Mouse (Mus musculus) heart, postnatal 0 days (tissue): ENCODE measurements around the gene Fndc8. TPM values are rescaled to one million over a fixed set of nuclear protein-coding genes. Genes with fewer than 3 reads are reported as not detected.

ENCODE experiments used
- ATAC-seq: fragments of 200-750 bp; cut with Nextera tagmentation; 2 replicates; pipeline ENCODE4 v1.8.0; 2017; ENCODE audit warnings: low read depth, moderate number of reproducible peaks, moderate library complexity; ENCODE audit not compliant: insufficient read depth
- DNase-seq: peaks from one replicate; pipeline ENCODE4 v3.0.0-alpha.2; 2016; ENCODE audit warnings: low spot score
- H3K27ac ChIP-seq: fragments of 300-500 bp; sonication (generic); 2 replicates; pipeline ENCODE4 v1.5.1; 2014; ENCODE audit warnings: low read depth, mild to moderate bottlenecking
- H3K27me3 ChIP-seq: fragments of 300-500 bp; sonication (generic); 2 replicates; pipeline ENCODE4 v1.6.1; 2014; ENCODE audit warnings: low read length, mixed read lengths; ENCODE audit not compliant: control insufficient read depth, insufficient read depth
- H3K36me3 ChIP-seq: fragments of 300-500 bp; sonication (generic); replicated peaks from 2 replicates; pipeline ENCODE4 v1.6.1; 2014; ENCODE audit warnings: low read length, mixed read lengths; ENCODE audit not compliant: control insufficient read depth, insufficient read depth
- H3K4me1 ChIP-seq: fragments of 300-500 bp; sonication (generic); 2 replicates; pipeline ENCODE4 v1.6.1; 2014; ENCODE audit warnings: antibody characterized with exemption; ENCODE audit not compliant: control insufficient read depth, insufficient read depth
- H3K4me2 ChIP-seq: fragments of 300-500 bp; sonication (generic); 2 replicates; pipeline ENCODE4 v1.6.1; 2014; ENCODE audit warnings: low read depth, mild to moderate bottlenecking, low read length, moderate library complexity
- H3K4me3 ChIP-seq: fragments of 300-500 bp; sonication (generic); 2 replicates; pipeline ENCODE4 v1.5.1; 2014; ENCODE audit warnings: low read depth, low read length
- H3K9ac ChIP-seq: fragments of 300-500 bp; sonication (generic); replicated peaks from 2 replicates; pipeline ENCODE4 v1.6.1; 2014; ENCODE audit warnings: low read depth, low read length, mixed read lengths
- H3K9me3 ChIP-seq: fragments of 300-500 bp; sonication (generic); replicated peaks from 2 replicates; pipeline ENCODE4 v1.6.1; 2016; ENCODE audit warnings: low read length; ENCODE audit not compliant: control insufficient read depth
- CTCF ChIP-seq: IDR thresholded peaks from 2 replicates; pipeline ENCODE4 v1.5.1; 2016; ENCODE audit warnings: antibody characterized with exemption, control low read depth, low read depth
- EP300 ChIP-seq: IDR thresholded peaks from 2 replicates; pipeline ENCODE4 v1.6.1; 2016; ENCODE audit warnings: antibody characterized with exemption, low read depth
- WGBS: fragments of 180-500 bp; shearing (Covaris S2); extraction: QIAGEN DNeasy Blood & Tissue Kit; methylation state at CpG from one replicate; pipeline ENCODE4 v1.1.7; 2014; 5-methylcytosine and 5-hydroxymethylcytosine counted together
- polyA plus RNA-seq: library from polyadenylated mRNA; unstranded; fragments of >200 nt; fragmentation: Nextera tagmentation; extraction: Ambion mirVana; gene quantifications from 2 replicates; pipeline ENCODE4 v1.2.1, GENCODE M21; 2015
- total RNA-seq: library from RNA; depleted of rRNA; stranded (reverse); fragments of >200 nt; gene quantifications from 2 replicates; pipeline ENCODE4 v1.2.3, GENCODE M21; 2014; ENCODE audit warnings: low replicate concordance

Fndc8 gene
- total and polyA plus RNA-seq, 2 experiments from 2014 or later, result 0.12 TPM; not detected in 1

- TF ChIP-seq CTCF, result no peak
- no peak for TF ChIP-seq EP300
- H3K9ac ChIP-seq, result no peak overlapping the region
- ATAC-seq, result no peak
- WGBS, result 84% methylated on average over 2 of the region's 2 CpGs
- H3K36me3 ChIP-seq, result no peaks in the 10 kb centered on the region
- no peak overlapping the region for H3K4me2 ChIP-seq
- no peak for DNase-seq
- no peak overlapping the region for H3K27ac ChIP-seq
- no peaks in the 10 kb centered on the region for H3K27me3 ChIP-seq
- H3K9me3 ChIP-seq, result no peaks in the 10 kb centered on the region
- no peaks in the 10 kb centered on the region; the same call in 1 of the 2 replicates for H3K4me1 ChIP-seq
- no peak overlapping the region for H3K4me3 ChIP-seq
Measured at GRCm38 (mm10) chr11:82863059-82863458, 28.9 kb upstream of the Fndc8 start.

GRCm38 (mm10) chr11:82863488-82863931 is 28.4 kb upstream of the Fndc8 start:
- WGBS, result 44% methylated on average over 4 of the region's 4 CpGs
- no peak overlapping the region for H3K4me2 ChIP-seq

GRCm38 (mm10) chr11:82865957-82866356 is 26.0 kb upstream of the Fndc8 start:
- WGBS, result 83% methylated on average over 10 of the region's 10 CpGs
- Histone ChIP-seq H3K27ac (no peak overlapping the region), H3K4me2 (no peak overlapping the region), H3K9me3 (no peaks in the 10 kb centered on the region), H3K27me3 (no peaks in the 10 kb centered on the region), H3K4me1 (no peaks in the 10 kb centered on the region; the same call in 1 of the 2 replicates), H3K9ac (no peak overlapping the region), H3K4me3 (no peak overlapping the region), H3K36me3 (no peaks in the 10 kb centered on the region)
- DNase-seq (no peak), ATAC-seq (no peak)
- no peak for TF ChIP-seq CTCF
- no peak for TF ChIP-seq EP300

More at GRCm38 (mm10) chr11:82863488-82863931, 28.4 kb upstream of the Fndc8 start:
- no peak for DNase-seq
- H3K36me3 ChIP-seq, result no peaks in the 10 kb centered on the region
- no peak overlapping the region for H3K27ac ChIP-seq
- H3K4me3 ChIP-seq, result no peak overlapping the region
- no peak for TF ChIP-seq EP300
- TF ChIP-seq CTCF, result no peak
- no peaks in the 10 kb centered on the region for H3K27me3 ChIP-seq
- H3K9ac ChIP-seq, result no peak overlapping the region
- H3K4me1 ChIP-seq, result no peaks in the 10 kb centered on the region; the same call in 1 of the 2 replicates
- no peaks in the 10 kb centered on the region for H3K9me3 ChIP-seq
- ATAC-seq, result no peak

DNA sequence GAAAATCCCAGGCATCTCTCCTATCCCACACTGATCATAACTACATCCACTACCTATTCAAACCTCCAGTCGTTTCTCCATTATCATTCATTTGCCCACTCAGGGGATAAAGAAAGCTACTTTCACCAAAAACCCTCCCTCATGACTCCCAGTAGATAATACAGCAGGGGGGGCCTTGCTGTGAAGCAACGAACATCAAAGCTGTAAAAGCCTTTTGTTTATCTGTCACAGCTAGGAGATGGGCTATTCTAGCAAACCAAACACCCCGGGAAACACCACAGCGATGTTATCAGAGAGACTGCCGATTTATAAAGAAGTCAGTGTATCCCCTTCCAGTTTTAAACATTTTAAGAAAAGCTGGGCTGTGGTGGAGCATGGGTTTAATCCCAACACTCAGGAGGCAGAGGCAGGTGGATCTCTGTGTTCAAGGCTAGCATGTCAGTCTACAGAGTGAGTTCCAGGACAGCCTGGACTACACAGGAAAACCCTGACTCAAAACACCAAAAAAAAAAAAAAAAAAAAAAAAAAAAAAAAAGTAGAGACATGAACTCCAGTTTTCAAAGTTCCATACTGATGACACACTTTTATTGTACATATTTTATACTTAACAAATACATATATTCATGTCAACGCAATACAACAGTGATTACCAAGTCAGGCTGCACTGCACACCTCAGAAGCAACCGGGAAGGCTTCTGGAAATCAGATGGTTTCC is 24.9 kb upstream of the Fndc8 start:
- H3K9ac ChIP-seq, result no peak overlapping the region
- WGBS, result 33% methylated on average over 7 of the region's 7 CpGs
- H3K9me3 ChIP-seq, result no peaks in the 10 kb centered on the region
- TF ChIP-seq EP300 (no peak), CTCF (no peak)
- DNase-seq (no peak), ATAC-seq (no peak)
- H3K27me3 ChIP-seq, result no peaks in the 10 kb centered on the region
- no peak overlapping the region for H3K4me2 ChIP-seq
- H3K4me3 ChIP-seq, result no peak overlapping the region
- H3K4me1 ChIP-seq, result no peaks in the 10 kb centered on the region; the same call in 1 of the 2 replicates
- no peaks in the 10 kb centered on the region for H3K36me3 ChIP-seq
- no peak overlapping the region for H3K27ac ChIP-seq

GRCm38 (mm10) chr11:82867956-82868355 is 24.0 kb upstream of the Fndc8 start:
- Histone ChIP-seq H3K27me3 (no peaks in the 10 kb centered on the region), H3K9me3 (no peaks in the 10 kb centered on the region), H3K4me1 (no peaks in the 10 kb centered on the region; the same call in 1 of the 2 replicates), H3K9ac (no peak overlapping the region), H3K27ac (no peak overlapping the region), H3K36me3 (no peaks in the 10 kb centered on the region), H3K4me3 (no peak overlapping the region), H3K4me2 (no peak overlapping the region)
- DNase-seq (no peak), ATAC-seq (no peak)
- WGBS, result 69% methylated on average over 5 of the region's 5 CpGs
- no peak for TF ChIP-seq EP300
- no peak for TF ChIP-seq CTCF
